Mouse (Mus musculus): ENCODE data around the gene Hacl1.

- TF ChIP-seq POLR2A (IDR thresholded peaks at IDR 0.05; ENCODE audit: extremely low read depth, insufficient read depth, low read length) (no peak), CTCF (IDR thresholded peaks at IDR 0.05; ENCODE audit: low read depth, low read length) (no peak)
Measured at GRCm38 (mm10) chr14:31658126-31658680, 17.1 kb upstream of the Hacl1 start.

All from liver, adult 2 months (tissue).